Mouse (Mus musculus) ES-E14 (cell line): ENCODE results near the gene Hspa1a. TPM values are rescaled to one million over a fixed set of nuclear protein-coding genes. Genes with fewer than 3 reads are reported as not detected.
"Not testable (repeated sequence)": the region's sequence is repeated elsewhere in the genome, so short reads cannot be mapped to it uniquely, and the experiment has no call there.

Experiments used
- DNase-seq: peaks from one replicate; pipeline ENCODE4 v3.0.0-alpha.2; 2013; ENCODE audit warnings: low read depth, low spot score
- H3K27ac ChIP-seq: 2 replicates; pipeline ENCODE4 v1.5.1; 2012; ENCODE audit warnings: low read depth, mild to moderate bottlenecking, low read length, moderate library complexity, mixed read lengths; ENCODE audit not compliant: poor library complexity, insufficient read depth, severe bottlenecking
- H3K36me3 ChIP-seq: 2 replicates; pipeline ENCODE4 v1.6.1; 2012; ENCODE audit warnings: mild to moderate bottlenecking, low read length, moderate library complexity, mixed read lengths; ENCODE audit not compliant: control insufficient read depth, poor library complexity, insufficient read depth, severe bottlenecking
- H3K4me1 ChIP-seq, 2 experiments: fragments of 150-350 bp in 1 of 2; sonication (generic) in 1 of 2; 2 replicates each; pipeline ENCODE4 v1.6.1; 2012; ENCODE audit warnings: low read length in 2 of 2, mild to moderate bottlenecking in 1 of 2, mixed read lengths in 1 of 2; ENCODE audit not compliant: control insufficient read depth in 2 of 2, insufficient read depth in 2 of 2, poor library complexity in 1 of 2
- H3K4me3 ChIP-seq, 2 experiments: fragments of 150-350 bp in 1 of 2; sonication (generic) in 1 of 2; 2 replicates each; pipeline ENCODE4 v1.5.1; 2012; ENCODE audit warnings: low read length in 2 of 2, low read depth in 1 of 2, mild to moderate bottlenecking in 1 of 2, mixed read lengths in 1 of 2; ENCODE audit not compliant: insufficient read depth in 1 of 2, poor library complexity in 1 of 2, severe bottlenecking in 1 of 2
- H3K9ac ChIP-seq: 2 replicates; pipeline ENCODE4 v1.6.1; 2012; ENCODE audit warnings: low read depth, mild to moderate bottlenecking, low read length, mixed read lengths; ENCODE audit not compliant: poor library complexity, insufficient read depth, severe bottlenecking
- H3K9me3 ChIP-seq: fragments of 150-350 bp; sonication (generic); 2 replicates; pipeline ENCODE4 v1.6.1; 2012; ENCODE audit warnings: low read depth, mild to moderate bottlenecking, low read length; ENCODE audit not compliant: control insufficient read depth, insufficient read depth
- ZC3H11A ChIP-seq: IDR thresholded peaks from 2 replicates; pipeline ENCODE4 v1.6.1; 2012; ENCODE audit warnings: low read depth, mild to moderate bottlenecking, inconsistent platforms, low read length, borderline replicate concordance
- in situ Hi-C, 2 experiments: fragments of 600-800 bp; cut with MboI; formaldehyde crosslinking; loops; one replicate each; pipeline ENCODE4 v1.15.1; 2025; ENCODE audit warnings: low sequenced_read_pairs in 2 of 2, inconsistent platforms in 1 of 2; ENCODE audit not compliant: unreplicated experiment in 2 of 2
- total RNA-seq: library from RNA; depleted of rRNA; stranded (reverse); fragments of 300-350 nt; gene quantifications from 2 replicates; pipeline ENCODE4 v1.2.3, GENCODE M21; 2012

Hspa1a gene
- total RNA-seq, 1 experiment: 5.9 TPM

GRCm38 (mm10) chr17:34959881-34960515 lies 12.0 kb downstream of the Hspa1a start:
- Histone ChIP-seq H3K9me3 (no peaks in the 10 kb centered on the region), H3K9ac (0 out of 2 replicates have a peak overlapping the region, but pooled peaks have one; percentile 1), H3K36me3 (no peaks in the 10 kb centered on the region), H3K4me1 (peaks cover 3 to 9% of the 10 kb centered on the region in 2 experiments; a peak in 2 of 4 replicates), H3K4me3 (peak overlapping the region; percentile 85 to 94), H3K27ac (no peak overlapping the region)
- no peak for DNase-seq
- in situ Hi-C loops: no loop called here
- no peak for TF ChIP-seq ZC3H11A

- in situ Hi-C loops, H3K4me1 ChIP-seq: not testable (repeated sequence)
Observed at GRCm38 (mm10) chr17:34959130-34959778, 12.7 kb downstream of the Hspa1a start, which contains the start of gene Hspa1b. Hspa1b (minus strand) TSS chr17:34959238.

GRCm38 (mm10) chr17:34958734-34959129 lies 13.2 kb downstream of the Hspa1a start:
- in situ Hi-C loops, H3K4me1 ChIP-seq, H3K9me3 ChIP-seq, DNase-seq, H3K27ac ChIP-seq, H3K36me3 ChIP-seq, H3K9ac ChIP-seq: not testable (repeated sequence)
- H3K4me3 ChIP-seq: peak overlapping the region; percentile 54 to 60; a peak in 3 of 4 replicates

More at GRCm38 (mm10) chr17:34959130-34959778, 12.7 kb downstream of the Hspa1a start, which contains the start of gene Hspa1b:
- Histone ChIP-seq H3K4me3 (peak within 1 kb of the TSS; percentile 85 to 94), H3K27ac (peak within 1 kb of the TSS; percentile 89), H3K9ac (peak within 1 kb of the TSS; percentile 75)
- not testable (repeated sequence) for DNase-seq, H3K36me3 ChIP-seq, H3K9me3 ChIP-seq

GRCm38 (mm10) chr17:34957966-34958365 lies 14.0 kb downstream of the Hspa1a start:
- DNase-seq, H3K36me3 ChIP-seq, in situ Hi-C loops, H3K4me1 ChIP-seq, H3K4me3 ChIP-seq, H3K9me3 ChIP-seq, H3K27ac ChIP-seq, H3K9ac ChIP-seq: not testable (repeated sequence)

- H3K9ac ChIP-seq, H3K9me3 ChIP-seq, in situ Hi-C loops, H3K27ac ChIP-seq, H3K4me1 ChIP-seq, DNase-seq, H3K36me3 ChIP-seq: not testable (repeated sequence)
- peak overlapping the region in 1 of 2 experiments; percentile 50; a peak in 1 of 4 replicates for H3K4me3 ChIP-seq
Observed at GRCm38 (mm10) chr17:34957291-34957690, 14.7 kb downstream of the Hspa1a start.
